ENCODE assay signal across 24 mouse cellular contexts in genomic region chr15:74100606-74101005, GRCm38 (mm10).
DNase-seq lines count a peak whose midpoint lies in the region; ATAC-seq lines count a peak whose summit lies in the region.
"Had no signal": no experiment of that assay in that cellular context is flagged by ENCODE, and none has a peak within 500 bp of the region (broad histone marks: within the 10 kb centered on the region; RNA-seq: fewer than 3 reads in every experiment).

No protein-coding gene starts in this region.

- no peaks in the 10 kb centered on the region for H3K9me3 ChIP-seq in heart, embryonic 10.5 days
- H3K9me3 ChIP-seq: hindbrain, embryonic 12.5 days; kidney, embryonic 15.5 days; limb, embryonic 13.5 days; lung, embryonic 15.5 days; midbrain, embryonic 12.5 days had no signal

- DNase-seq in heart, adult 18-20 months = peak; percentile 5 to 15
- no peak for DNase-seq in heart, embryonic 10.5 days (ENCODE audit: low spot score)
- DNase-seq in retina, postnatal 1 day = peak; percentile 21
- no peak for DNase-seq in retina, embryonic 14.5 days (ENCODE audit: low spot score)
- DNase-seq in adrenal gland, postnatal 14 days = peak; percentile 54
- no peak for DNase-seq in gastrocnemius, postnatal 25 days
- DNase-seq: cerebellum, adult 11-12 months; cerebellum, adult 9-11 months; forebrain, postnatal 0 days; heart, postnatal 36 days; kidney, adult 11 months; kidney, postnatal 25 days; right cerebral cortex, postnatal 4 days; thymus, adult 18-20 months; thymus, postnatal 25 days had no signal

- ATAC-seq in CD4-positive, CD25-positive, alpha-beta regulatory T cell, adult 4 months = no peak
- ATAC-seq: forebrain, postnatal 0 days had no signal

- no peak overlapping the region for H3K4me3 ChIP-seq in heart, embryonic 10.5 days
- H3K4me3 ChIP-seq: erythroblast, embryonic 14.5 days; hindbrain, embryonic 12.5 days; kidney, embryonic 15.5 days; limb, embryonic 13.5 days; lung, embryonic 15.5 days; midbrain, embryonic 12.5 days had no signal

- H3K36me3 ChIP-seq in heart, embryonic 10.5 days = no peaks in the 10 kb centered on the region
- H3K36me3 ChIP-seq: G1E; hindbrain, embryonic 12.5 days; kidney, embryonic 15.5 days; limb, embryonic 13.5 days; lung, embryonic 15.5 days; midbrain, embryonic 12.5 days had no signal

- H3K27me3 ChIP-seq in heart, embryonic 10.5 days (ENCODE audit: insufficient read depth, poor library complexity, severe bottlenecking) = no peaks in the 10 kb centered on the region
- H3K27me3 ChIP-seq: hindbrain, embryonic 12.5 days; limb, embryonic 13.5 days; lung, embryonic 15.5 days; midbrain, embryonic 12.5 days had no signal

- 39% methylated on average over 1 of the region's 1 CpGs for WGBS in heart, embryonic 10.5 days

- H3K27ac ChIP-seq in heart, embryonic 10.5 days = no peak overlapping the region
- H3K27ac ChIP-seq: hindbrain, embryonic 12.5 days; kidney, embryonic 15.5 days; limb, embryonic 13.5 days; lung, embryonic 15.5 days; midbrain, embryonic 12.5 days; stomach, postnatal 0 days had no signal

- H3K4me1 ChIP-seq in heart, embryonic 10.5 days = no peaks in the 10 kb centered on the region
- H3K4me1 ChIP-seq: hindbrain, embryonic 12.5 days; kidney, embryonic 15.5 days; limb, embryonic 13.5 days; lung, embryonic 15.5 days had no signal

Comparison
In these comparisons a context has a peak if more than half of its experiments do, and no peak if none do; other contexts are left out.
1. DNase-seq: peak in heart, adult 18-20 months (2 of 2), retina, postnatal 1 day (single experiment) and adrenal gland, postnatal 14 days (single experiment); none in heart, embryonic 10.5 days (single experiment), retina, embryonic 14.5 days (single experiment) and gastrocnemius, postnatal 25 days (single experiment).